Mouse (Mus musculus): Measurements from ENCODE around the gene Ms4a14. TPM values are rescaled to one million over a fixed set of nuclear protein-coding genes. Genes with fewer than 3 reads are reported as not detected.
"Not testable (repeated sequence)": the region's sequence is repeated elsewhere in the genome, so short reads cannot be mapped to it uniquely, and the experiment has no call there.

Gene Ms4a14
- polyA plus RNA-seq, 1 experiment from 2014 or later: not detected

GRCm38 (mm10) chr19:11298939-11299338, 15.3 kb downstream of the Ms4a14 start:
- H3K9ac ChIP-seq (replicated peaks): no peak overlapping the region
- 30% methylated on average over 2 of the region's 2 CpGs for WGBS
- no peaks in the 10 kb centered on the region for H3K27me3 ChIP-seq
- H3K9me3 ChIP-seq: no peaks in the 10 kb centered on the region
- no peaks in the 10 kb centered on the region for H3K4me1 ChIP-seq (replicated peaks)
- no peak overlapping the region for H3K27ac ChIP-seq
- no peak overlapping the region for H3K4me2 ChIP-seq (replicated peaks)
- H3K36me3 ChIP-seq: no peaks in the 10 kb centered on the region
- ATAC-seq: no peak
- no peak overlapping the region for H3K4me3 ChIP-seq (replicated peaks)

GRCm38 (mm10) chr19:11293616-11294015, 20.6 kb downstream of the Ms4a14 start:
- not testable (repeated sequence) for H3K9ac ChIP-seq (replicated peaks); H3K27ac ChIP-seq; H3K27me3 ChIP-seq; H3K9me3 ChIP-seq; ATAC-seq; H3K36me3 ChIP-seq; H3K4me1 ChIP-seq (replicated peaks)
- Histone ChIP-seq H3K4me3 (replicated peaks) (peak overlapping the region; percentile 38), H3K4me2 (replicated peaks) (peak overlapping the region; percentile 54)
- WGBS: 13% methylated on average over 3 of the region's 3 CpGs

- H3K4me3 ChIP-seq (replicated peaks): peak overlapping the region; percentile 38
- no peaks in the 10 kb centered on the region for H3K4me1 ChIP-seq (replicated peaks)
- H3K36me3 ChIP-seq: no peaks in the 10 kb centered on the region
- H3K27me3 ChIP-seq: no peaks in the 10 kb centered on the region
- no peak overlapping the region for H3K27ac ChIP-seq
- H3K9ac ChIP-seq (replicated peaks): 0 out of 2 replicates have a peak overlapping the region, but pooled peaks have one; percentile 41
- ATAC-seq: no peak
- peak overlapping the region; percentile 54 for H3K4me2 ChIP-seq (replicated peaks)
- no peaks in the 10 kb centered on the region for H3K9me3 ChIP-seq
- 10% methylated on average over 12 of the region's 12 CpGs for WGBS
Observed at GRCm38 (mm10) chr19:11292990-11293389, 21.3 kb downstream of the Ms4a14 start.

GRCm38 (mm10) chr19:11283773-11284172, 30.5 kb downstream of the Ms4a14 start, which contains the start of gene Ms4a5:
Gene Ms4a5, minus strand, starts transcription at chr19:11283873.
- Histone ChIP-seq H3K4me1 (replicated peaks) (no peaks in the 10 kb centered on the region), H3K9me3 (no peaks in the 10 kb centered on the region), H3K36me3 (no peaks in the 10 kb centered on the region), H3K27me3 (no peaks in the 10 kb centered on the region), H3K9ac (replicated peaks) (no peak within 1 kb of the TSS), H3K27ac (no peak within 1 kb of the TSS), H3K4me3 (replicated peaks) (no peak within 1 kb of the TSS), H3K4me2 (replicated peaks) (no peak within 1 kb of the TSS)
- ATAC-seq: no peak
- WGBS: 96% methylated on average over 2 of the region's 2 CpGs

- Histone ChIP-seq H3K27me3 (no peaks in the 10 kb centered on the region), H3K4me1 (replicated peaks) (no peaks in the 10 kb centered on the region), H3K9me3 (no peaks in the 10 kb centered on the region), H3K27ac (no peak overlapping the region), H3K4me3 (replicated peaks) (no peak overlapping the region), H3K4me2 (replicated peaks) (no peak overlapping the region), H3K36me3 (no peaks in the 10 kb centered on the region), H3K9ac (replicated peaks) (no peak overlapping the region)
- 85% methylated on average over 3 of the region's 3 CpGs for WGBS
- no peak for ATAC-seq
Observed at GRCm38 (mm10) chr19:11280223-11280622, 34.0 kb downstream of the Ms4a14 start.

- WGBS: 68% methylated on average over 5 of the region's 5 CpGs
- H3K9ac ChIP-seq (replicated peaks): no peak overlapping the region
- H3K4me2 ChIP-seq (replicated peaks): no peak overlapping the region
Observed at GRCm38 (mm10) chr19:11276431-11276830, 37.8 kb downstream of the Ms4a14 start.

GRCm38 (mm10) chr19:11266956-11267355, 47.3 kb downstream of the Ms4a14 start:
- Histone ChIP-seq H3K36me3 (no peaks in the 10 kb centered on the region), H3K4me3 (replicated peaks) (no peak overlapping the region), H3K9me3 (no peaks in the 10 kb centered on the region), H3K27ac (no peak overlapping the region), H3K27me3 (no peaks in the 10 kb centered on the region), H3K4me1 (replicated peaks) (no peaks in the 10 kb centered on the region), H3K9ac (replicated peaks) (no peak overlapping the region), H3K4me2 (replicated peaks) (no peak overlapping the region)
- 86% methylated on average over 4 of the region's 4 CpGs for WGBS
- no peak for ATAC-seq

More at GRCm38 (mm10) chr19:11276431-11276830, 37.8 kb downstream of the Ms4a14 start:
- ATAC-seq: 0 out of 2 replicates have a peak, but pooled peaks have one; percentile 48
- Histone ChIP-seq H3K36me3 (no peaks in the 10 kb centered on the region), H3K4me1 (replicated peaks) (no peaks in the 10 kb centered on the region), H3K27me3 (no peaks in the 10 kb centered on the region), H3K4me3 (replicated peaks) (no peak overlapping the region), H3K9me3 (no peaks in the 10 kb centered on the region), H3K27ac (no peak overlapping the region)

GRCm38 (mm10) chr19:11266052-11266845, 48.0 kb downstream of the Ms4a14 start, which contains the start of gene Ms4a1:
Gene Ms4a1, minus strand, starts transcription at chr19:11266241.
- Histone ChIP-seq H3K4me1 (replicated peaks) (no peaks in the 10 kb centered on the region), H3K4me2 (replicated peaks) (no peak within 1 kb of the TSS), H3K9ac (replicated peaks) (no peak within 1 kb of the TSS), H3K27me3 (no peaks in the 10 kb centered on the region), H3K9me3 (no peaks in the 10 kb centered on the region), H3K27ac (no peak within 1 kb of the TSS), H3K4me3 (replicated peaks) (no peak within 1 kb of the TSS), H3K36me3 (no peaks in the 10 kb centered on the region)
- no peak for ATAC-seq
- WGBS: 90% methylated on average over 8 of the region's 8 CpGs

GRCm38 (mm10) chr19:11264602-11265185, 49.6 kb downstream of the Ms4a14 start:
- H3K4me2 ChIP-seq (replicated peaks): no peak overlapping the region
- WGBS: 87% methylated on average over 9 of the region's 9 CpGs
- no peak overlapping the region for H3K9ac ChIP-seq (replicated peaks)
- no peak overlapping the region for H3K4me3 ChIP-seq (replicated peaks)
- no peaks in the 10 kb centered on the region for H3K36me3 ChIP-seq
- H3K9me3 ChIP-seq: no peaks in the 10 kb centered on the region
- H3K27ac ChIP-seq: no peak overlapping the region
- H3K4me1 ChIP-seq (replicated peaks): no peaks in the 10 kb centered on the region
- no peak for ATAC-seq
- H3K27me3 ChIP-seq: no peaks in the 10 kb centered on the region

- H3K4me3 ChIP-seq (replicated peaks): no peak overlapping the region
- no peaks in the 10 kb centered on the region for H3K9me3 ChIP-seq
- H3K36me3 ChIP-seq: no peaks in the 10 kb centered on the region
- no peak overlapping the region for H3K4me2 ChIP-seq (replicated peaks)
- H3K27me3 ChIP-seq: no peaks in the 10 kb centered on the region
- WGBS: 91% methylated on average over 3 of the region's 3 CpGs
- no peaks in the 10 kb centered on the region for H3K4me1 ChIP-seq (replicated peaks)
- H3K9ac ChIP-seq (replicated peaks): no peak overlapping the region
- H3K27ac ChIP-seq: no peak overlapping the region
- ATAC-seq: no peak
Observed at GRCm38 (mm10) chr19:11263549-11263948, 50.7 kb downstream of the Ms4a14 start.

- H3K4me1 ChIP-seq (replicated peaks); H3K4me2 ChIP-seq (replicated peaks); H3K4me3 ChIP-seq (replicated peaks); H3K36me3 ChIP-seq; H3K27ac ChIP-seq; H3K9ac ChIP-seq (replicated peaks); H3K27me3 ChIP-seq; ATAC-seq; H3K9me3 ChIP-seq: not testable (repeated sequence)
- WGBS: 81% methylated on average over 4 of the region's 4 CpGs
Observed at GRCm38 (mm10) chr19:11262932-11263331, 51.3 kb downstream of the Ms4a14 start.

GRCm38 (mm10) chr19:11261522-11261921, 52.7 kb downstream of the Ms4a14 start:
- no peak for ATAC-seq
- no peak overlapping the region for H3K4me3 ChIP-seq (replicated peaks)
- no peaks in the 10 kb centered on the region for H3K4me1 ChIP-seq (replicated peaks)
- no peaks in the 10 kb centered on the region for H3K36me3 ChIP-seq
- H3K27ac ChIP-seq: no peak overlapping the region
- no peaks in the 10 kb centered on the region for H3K9me3 ChIP-seq
- no peak overlapping the region for H3K4me2 ChIP-seq (replicated peaks)
- H3K9ac ChIP-seq (replicated peaks): no peak overlapping the region
- 81% methylated on average over 2 of the region's 2 CpGs for WGBS
- no peaks in the 10 kb centered on the region for H3K27me3 ChIP-seq

Measured in midbrain, embryonic 13.5 days (tissue).